Comparison of ENCODE assay signal across 22 mouse cellular contexts in genomic region chr3:152492241-152492640, GRCm38 (mm10).
A peak's percentile ranks its signal among the peaks of the same experiment; 100 is the strongest.
DNase-seq lines count a peak whose midpoint lies in the region; ATAC-seq lines count a peak whose summit lies in the region.
"Had no signal": no experiment of that assay in that cellular context is flagged by ENCODE, and none has a peak within 500 bp of the region (broad histone marks: within the 10 kb centered on the region; RNA-seq: fewer than 3 reads in every experiment).

No protein-coding gene starts in this region.

- no peak overlapping the region for H3K9ac ChIP-seq in lung, embryonic 15.5 days
- H3K9ac ChIP-seq in midbrain, embryonic 11.5 days (ENCODE audit: low read length): no peak overlapping the region
- no peak overlapping the region for H3K9ac ChIP-seq in midbrain, embryonic 13.5 days (replicated peaks)
- H3K9ac ChIP-seq: embryonic facial prominence, embryonic 13.5 days; embryonic facial prominence, embryonic 15.5 days; forebrain, embryonic 12.5 days had no signal

- no peak overlapping the region for H3K4me2 ChIP-seq in lung, embryonic 15.5 days
- H3K4me2 ChIP-seq in midbrain, embryonic 11.5 days: no peak overlapping the region
- no peak overlapping the region for H3K4me2 ChIP-seq in midbrain, embryonic 13.5 days (replicated peaks)
- H3K4me2 ChIP-seq: embryonic facial prominence, embryonic 13.5 days; embryonic facial prominence, embryonic 15.5 days; forebrain, embryonic 12.5 days had no signal

- no peaks in the 10 kb centered on the region for H3K36me3 ChIP-seq in lung, embryonic 15.5 days
- H3K36me3 ChIP-seq in midbrain, embryonic 11.5 days (ENCODE audit: control insufficient read depth, insufficient read depth, low read length): no peaks in the 10 kb centered on the region
- no peaks in the 10 kb centered on the region for H3K36me3 ChIP-seq in midbrain, embryonic 13.5 days
- H3K36me3 ChIP-seq: embryonic facial prominence, embryonic 13.5 days; embryonic facial prominence, embryonic 15.5 days; forebrain, embryonic 10.5 days; forebrain, embryonic 12.5 days had no signal

- WGBS in lung, embryonic 15.5 days: 41% methylated on average over 6 of the region's 6 CpGs
- 88% methylated on average over 6 of the region's 6 CpGs for WGBS in midbrain, embryonic 11.5 days
- WGBS in midbrain, embryonic 13.5 days: 86% methylated on average over 6 of the region's 6 CpGs

- no peaks in the 10 kb centered on the region for H3K9me3 ChIP-seq in lung, embryonic 15.5 days
- H3K9me3 ChIP-seq in midbrain, embryonic 11.5 days (ENCODE audit: control insufficient read depth, low read length): no peaks in the 10 kb centered on the region
- no peaks in the 10 kb centered on the region for H3K9me3 ChIP-seq in midbrain, embryonic 13.5 days
- H3K9me3 ChIP-seq: embryonic facial prominence, embryonic 13.5 days; embryonic facial prominence, embryonic 15.5 days; forebrain, embryonic 10.5 days; forebrain, embryonic 12.5 days had no signal

- peak overlapping the region; percentile 50 for H3K27ac ChIP-seq in lung, embryonic 15.5 days
- no peak overlapping the region for H3K27ac ChIP-seq in midbrain, embryonic 11.5 days (ENCODE audit: low read depth, low read length)
- H3K27ac ChIP-seq in midbrain, embryonic 13.5 days: no peak overlapping the region
- H3K27ac ChIP-seq: embryonic facial prominence, embryonic 13.5 days; embryonic facial prominence, embryonic 15.5 days; forebrain, embryonic 10.5 days; forebrain, embryonic 12.5 days had no signal

- no peak for DNase-seq in lung, postnatal 36 days
- peak; percentile 61 for DNase-seq in lung, postnatal 10 days
- no peak for DNase-seq in lung, postnatal 14 days
- peak; percentile 67 for DNase-seq in midbrain, embryonic 11.5 days (ENCODE audit: low spot score, missing footprints)
- DNase-seq: adrenal gland, adult 2 months; adrenal gland, postnatal 10 days; adrenal gland, postnatal 25 days; cerebellum, adult 11 months; cerebellum, adult 18-20 months; cerebellum, adult 8-10 months; cerebellum, adult 9-11 months; cerebellum, postnatal 14 days; cerebellum, postnatal 36 days; embryo, embryonic 11 days had no signal

- no peak overlapping the region for H3K4me3 ChIP-seq in lung, embryonic 15.5 days
- H3K4me3 ChIP-seq in midbrain, embryonic 11.5 days (ENCODE audit: low read depth, low read length): no peak overlapping the region
- H3K4me3 ChIP-seq in midbrain, embryonic 13.5 days (replicated peaks): no peak overlapping the region
- H3K4me3 ChIP-seq: embryonic facial prominence, embryonic 13.5 days; embryonic facial prominence, embryonic 15.5 days; erythroblast, embryonic 14.5 days; forebrain, embryonic 10.5 days; forebrain, embryonic 12.5 days had no signal

- peaks cover 31% of the 10 kb centered on the region for H3K4me1 ChIP-seq in lung, embryonic 15.5 days
- no peaks in the 10 kb centered on the region; the same call in 1 of the 2 replicates for H3K4me1 ChIP-seq in midbrain, embryonic 11.5 days (ENCODE audit: control insufficient read depth, insufficient read depth, low read length)
- peaks cover 20% of the 10 kb centered on the region for H3K4me1 ChIP-seq in midbrain, embryonic 13.5 days (replicated peaks)
- H3K4me1 ChIP-seq: embryonic facial prominence, embryonic 13.5 days; embryonic facial prominence, embryonic 15.5 days had no signal

- ATAC-seq in lung, embryonic 15.5 days (ENCODE audit: borderline replicate concordance, extremely low read depth, low FRiP score, low TSS enrichment): no peak
- ATAC-seq in midbrain, embryonic 11.5 days (ENCODE audit: low FRiP score): no peak
- no peak for ATAC-seq in midbrain, embryonic 13.5 days
- ATAC-seq: forebrain, embryonic 14.5 days had no signal

- no peaks in the 10 kb centered on the region for H3K27me3 ChIP-seq in lung, embryonic 15.5 days
- no peaks in the 10 kb centered on the region for H3K27me3 ChIP-seq in midbrain, embryonic 11.5 days (ENCODE audit: control insufficient read depth, insufficient read depth, low read length)
- H3K27me3 ChIP-seq in midbrain, embryonic 13.5 days: no peaks in the 10 kb centered on the region
- H3K27me3 ChIP-seq: embryonic facial prominence, embryonic 13.5 days; embryonic facial prominence, embryonic 15.5 days; forebrain, embryonic 12.5 days had no signal

Comparison
In these comparisons a context has a peak if more than half of its experiments do, and no peak if none do; other contexts are left out.
1. DNase-seq: peak in lung, postnatal 10 days (single experiment) and midbrain, embryonic 11.5 days (single experiment); none in lung, postnatal 36 days (single experiment) and lung, postnatal 14 days (single experiment).